Mouse (Mus musculus) G1E (cell line): ENCODE measurements around the gene Twist2.
A peak's percentile ranks its signal among the peaks of the same experiment; 100 is the strongest.

ENCODE experiments used
- CTCF ChIP-seq: IDR thresholded peaks from 2 replicates; pipeline ENCODE4 v1.5.1; 2012; ENCODE audit warnings: low read depth, low read length, inconsistent platforms, mixed read lengths
- TAL1 ChIP-seq: conservative IDR thresholded peaks from 2 replicates; pipeline ENCODE4 v1.6.1; 2012; ENCODE audit warnings: low read depth, low read length, inconsistent platforms, mixed read lengths

- TF ChIP-seq CTCF (peak; percentile 79), TAL1 (no peak)
Measured at GRCm38 (mm10) chr1:91755102-91755501, 46.2 kb upstream of the Twist2 start.
